21 mouse cellular contexts compared by ENCODE assay signal in genomic region chr11:101332537-101332936, GRCm38 (mm10). TPM values are rescaled to one million over a fixed set of nuclear protein-coding genes. Genes with fewer than 3 reads are reported as not detected.
A peak's percentile ranks its signal among the peaks of the same experiment; 100 is the strongest.
DNase-seq lines count a peak whose midpoint lies in the region; ATAC-seq and TF ChIP-seq lines count a peak whose summit lies in the region.
"Had no signal": no experiment of that assay in that cellular context is flagged by ENCODE, and none has a peak within 500 bp of the region (broad histone marks: within the 10 kb centered on the region; RNA-seq: fewer than 3 reads in every experiment).

No protein-coding gene starts in this region.

- no peak for TF ChIP-seq POLR2A in heart, adult 2 months (IDR thresholded peaks at IDR 0.05; ENCODE audit: insufficient read depth, low read depth, low read length)

- intact Hi-C loops in heart, adult 2 months (cut with DNase I): no loop called here

- TF ChIP-seq EP300 in heart, adult 2 months (IDR thresholded peaks at IDR 0.05; ENCODE audit: insufficient read depth, low read depth, low read length): no peak

- peak overlapping the region; percentile 72 for H3K27ac ChIP-seq in heart, adult 2 months
- H3K27ac ChIP-seq in heart, embryonic 12.5 days (ENCODE audit: poor library complexity, severe bottlenecking): no peak overlapping the region
- H3K27ac ChIP-seq in heart, embryonic 14.5 days (replicated peaks in 1 of 2; ENCODE audit: control insufficient read depth in 1 of 2, insufficient read depth in 1 of 2, low read depth in 2 of 2, low read length in 2 of 2): no peak overlapping the region
- H3K27ac ChIP-seq in intestine, postnatal 0 days (ENCODE audit: low read depth, low read length): no peak overlapping the region
- H3K27ac ChIP-seq: forebrain, embryonic 12.5 days; liver, embryonic 13.5 days; neural tube, embryonic 12.5 days had no signal

- no peaks in the 10 kb centered on the region for H3K36me3 ChIP-seq in heart, adult 2 months (ENCODE audit: control insufficient read depth, insufficient read depth, low read length)
- no peaks in the 10 kb centered on the region for H3K36me3 ChIP-seq in heart, embryonic 12.5 days
- H3K36me3 ChIP-seq in heart, embryonic 14.5 days (ENCODE audit: control insufficient read depth, insufficient read depth, low read length): no peaks in the 10 kb centered on the region
- H3K36me3 ChIP-seq in intestine, postnatal 0 days (ENCODE audit: control insufficient read depth, insufficient read depth): no peaks in the 10 kb centered on the region
- H3K36me3 ChIP-seq: forebrain, embryonic 12.5 days; neural tube, embryonic 12.5 days had no signal

- DNase-seq in heart, adult 2 months: peak; percentile 43
- DNase-seq in NIH3T3 (ENCODE audit: low read depth): peak; percentile 76
- no peak for DNase-seq in right cerebral cortex, postnatal 10 days (ENCODE audit: low spot score in 2 of 2)
- no peak for DNase-seq in urinary bladder, postnatal 10 days (ENCODE audit: low spot score)
- DNase-seq: adrenal gland, postnatal 25 days; cerebellum, adult 9-10 months; kidney, postnatal 36 days; layer of hippocampus, postnatal 36 days; liver, embryonic 13.5 days; lung, postnatal 10 days had no signal

- H3K4me1 ChIP-seq in heart, adult 2 months (ENCODE audit: control insufficient read depth, insufficient read depth, low read length): peaks cover 4% of the 10 kb centered on the region
- H3K4me1 ChIP-seq in heart, embryonic 12.5 days (replicated peaks): peaks cover 14% of the 10 kb centered on the region
- peaks cover 11 to 14% of the 10 kb centered on the region in 2 experiments for H3K4me1 ChIP-seq in heart, embryonic 14.5 days (ENCODE audit: control insufficient read depth in 2 of 2, insufficient read depth in 2 of 2, low read length in 2 of 2)
- no peaks in the 10 kb centered on the region for H3K4me1 ChIP-seq in intestine, postnatal 0 days (replicated peaks; ENCODE audit: control insufficient read depth, insufficient read depth, low read length)

- H3K4me2 ChIP-seq in heart, embryonic 12.5 days: no peak overlapping the region
- H3K4me2 ChIP-seq in heart, embryonic 14.5 days (ENCODE audit: low read length): 0 out of 2 replicates have a peak overlapping the region, but pooled peaks have one; percentile 17
- H3K4me2 ChIP-seq in intestine, postnatal 0 days (replicated peaks; ENCODE audit: low read depth): peak overlapping the region; percentile 44
- H3K4me2 ChIP-seq: forebrain, embryonic 12.5 days; liver, embryonic 13.5 days; neural tube, embryonic 12.5 days had no signal

- no peaks in the 10 kb centered on the region for H3K27me3 ChIP-seq in heart, adult 2 months (ENCODE audit: control insufficient read depth, insufficient read depth, low read length)
- no peaks in the 10 kb centered on the region for H3K27me3 ChIP-seq in heart, embryonic 12.5 days (replicated peaks)
- no peaks in the 10 kb centered on the region for H3K27me3 ChIP-seq in heart, embryonic 14.5 days (ENCODE audit: control insufficient read depth, insufficient read depth, low read length)
- no peaks in the 10 kb centered on the region for H3K27me3 ChIP-seq in intestine, postnatal 0 days (replicated peaks; ENCODE audit: control insufficient read depth, insufficient read depth, low read length)
- H3K27me3 ChIP-seq: forebrain, embryonic 12.5 days; liver, embryonic 13.5 days; neural tube, embryonic 12.5 days had no signal

- no peak for TF ChIP-seq CTCF in heart, adult 2 months (IDR thresholded peaks at IDR 0.05)
- TF ChIP-seq CTCF in intestine, postnatal 0 days (IDR thresholded peaks at IDR 0.05; ENCODE audit: low read depth): no peak

- peak overlapping the region; percentile 10; the same call in 1 of the 2 replicates for H3K4me3 ChIP-seq in heart, adult 2 months
- H3K4me3 ChIP-seq in heart, embryonic 12.5 days: no peak overlapping the region
- H3K4me3 ChIP-seq in heart, embryonic 14.5 days (ENCODE audit: control insufficient read depth in 1 of 2, insufficient read depth in 1 of 2, low read depth in 1 of 2, low read length in 2 of 2): no peak overlapping the region
- peak overlapping the region; percentile 9; the same call in 1 of the 2 replicates for H3K4me3 ChIP-seq in intestine, postnatal 0 days (ENCODE audit: low read depth, low read length)
- H3K4me3 ChIP-seq: forebrain, embryonic 12.5 days; limb, embryonic 10.5 days; liver, embryonic 13.5 days; megakaryocyte, embryonic 14.5 days; neural tube, embryonic 12.5 days had no signal

- no peak for ATAC-seq in heart, embryonic 12.5 days (ENCODE audit: insufficient number of reproducible peaks, low FRiP score)
- no peak for ATAC-seq in heart, embryonic 14.5 days (ENCODE audit: insufficient number of reproducible peaks, insufficient read depth, low FRiP score, low read depth)
- no peak for ATAC-seq in intestine, postnatal 0 days
- ATAC-seq: inflammation-experienced regulatory T-cells, adult 6 months had no signal

- no peak overlapping the region; the same call in 1 of the 2 replicates for H3K9ac ChIP-seq in heart, adult 2 months (ENCODE audit: low read depth, low read length)
- H3K9ac ChIP-seq in heart, embryonic 12.5 days: no peak overlapping the region
- no peak overlapping the region for H3K9ac ChIP-seq in heart, embryonic 14.5 days (ENCODE audit: low read length)
- H3K9ac ChIP-seq in intestine, postnatal 0 days (ENCODE audit: low read depth, low read length): no peak overlapping the region
- H3K9ac ChIP-seq: forebrain, embryonic 12.5 days; liver, embryonic 13.5 days; neural tube, embryonic 12.5 days had no signal

- WGBS in heart, adult 2 months: 32% methylated on average over 3 of the region's 3 CpGs
- WGBS in heart, embryonic 12.5 days: 69% methylated on average over 3 of the region's 3 CpGs
- WGBS in heart, embryonic 14.5 days: 62% methylated on average over 3 of the region's 3 CpGs
- WGBS in intestine, postnatal 0 days: 73% methylated on average over 3 of the region's 3 CpGs

- H3K79me2 ChIP-seq in heart, adult 2 months (replicated peaks; ENCODE audit: control insufficient read depth, insufficient read depth, low read length): no peaks in the 10 kb centered on the region

- no peaks in the 10 kb centered on the region for H3K9me3 ChIP-seq in heart, embryonic 12.5 days (replicated peaks)
- no peaks in the 10 kb centered on the region for H3K9me3 ChIP-seq in heart, embryonic 14.5 days (ENCODE audit: control insufficient read depth, low read length)
- H3K9me3 ChIP-seq in intestine, postnatal 0 days (ENCODE audit: control insufficient read depth): no peaks in the 10 kb centered on the region
- H3K9me3 ChIP-seq: forebrain, embryonic 12.5 days; limb, embryonic 10.5 days; liver, embryonic 13.5 days; megakaryocyte, embryonic 14.5 days; neural tube, embryonic 12.5 days had no signal

RNA-seq across cellular contexts. Expression of gene Aoc3, which starts 2.1 kb away (rescaled TPM):
- 10 to 100 TPM; 11.5 to 13.3 TPM for total RNA-seq in heart, adult 2 months (2021)
- polyA plus RNA-seq in heart, adult 2 months (2012; rRNA removed): 21.8 and 22.0 TPM in 2 replicates
- polyA plus RNA-seq in heart, embryonic 12.5 days (2016; fragmentation: Nextera tagmentation; extraction: Ambion mirVana): 0.06 and 0.17 TPM in 2 replicates
- 1.4 and 1.9 TPM in 2 replicates for polyA plus RNA-seq in heart, embryonic 14.5 days (2014; fragmentation: Nextera tagmentation; extraction: Ambion mirVana)
- polyA plus RNA-seq in intestine, postnatal 0 days (2015; fragmentation: Nextera tagmentation; extraction: Ambion mirVana): 3.7 and 4.4 TPM in 2 replicates
- polyA plus RNA-seq: forebrain, embryonic 12.5 days; hindbrain, embryonic 11.5 days; inflammation-experienced regulatory T-cells, adult 6 months; neural tube, embryonic 12.5 days had no signal

RNA-seq across cellular contexts. Expression of gene Aoc2, which starts 7.7 kb away (rescaled TPM):
- total RNA-seq in heart, adult 2 months (2021): 1 to 10 TPM; 1.6 to 2.2 TPM
- polyA plus RNA-seq in heart, adult 2 months (2012; rRNA removed): 1.9 and 2.3 TPM in 2 replicates
- polyA plus RNA-seq in heart, embryonic 12.5 days (2016; fragmentation: Nextera tagmentation; extraction: Ambion mirVana): 1.3 and 1.5 TPM in 2 replicates
- polyA plus RNA-seq in heart, embryonic 14.5 days (2014; fragmentation: Nextera tagmentation; extraction: Ambion mirVana): 0.55 and 0.84 TPM in 2 replicates
- polyA plus RNA-seq in intestine, postnatal 0 days (2015; fragmentation: Nextera tagmentation; extraction: Ambion mirVana): 0.34 and 0.41 TPM in 2 replicates

RNA-seq across cellular contexts. Expression of gene Psme3, which starts 16.5 kb away (rescaled TPM):
- total RNA-seq in heart, adult 2 months (2021): 100 to 1,000 TPM in 1 of 2 experiments, 10 to 100 TPM in 1; 81.9 to 112 TPM
- polyA plus RNA-seq in heart, adult 2 months (2012; rRNA removed): 55.5 and 69.1 TPM in 2 replicates
- 131 and 136 TPM in 2 replicates for polyA plus RNA-seq in heart, embryonic 12.5 days (2016; fragmentation: Nextera tagmentation; extraction: Ambion mirVana)
- polyA plus RNA-seq in heart, embryonic 14.5 days (2014; fragmentation: Nextera tagmentation; extraction: Ambion mirVana): 62.5 and 66.5 TPM in 2 replicates
- polyA plus RNA-seq in intestine, postnatal 0 days (2015; fragmentation: Nextera tagmentation; extraction: Ambion mirVana): 59.5 and 60.2 TPM in 2 replicates

RNA-seq across cellular contexts. Expression of gene Becn1, which starts 30.5 kb away (rescaled TPM):
- total RNA-seq in heart, adult 2 months (2021): 10 to 100 TPM; 86.3 to 86.5 TPM
- polyA plus RNA-seq in heart, adult 2 months (2012; rRNA removed): 36.1 and 43.7 TPM in 2 replicates
- 141 TPM in 2 replicates for polyA plus RNA-seq in heart, embryonic 12.5 days (2016; fragmentation: Nextera tagmentation; extraction: Ambion mirVana)
- polyA plus RNA-seq in heart, embryonic 14.5 days (2014; fragmentation: Nextera tagmentation; extraction: Ambion mirVana): 134 and 149 TPM in 2 replicates
- 117 and 124 TPM in 2 replicates for polyA plus RNA-seq in intestine, postnatal 0 days (2015; fragmentation: Nextera tagmentation; extraction: Ambion mirVana)

RNA-seq across cellular contexts. Expression of gene G6pc, which starts 34.8 kb away (rescaled TPM):
- total RNA-seq in heart, adult 2 months (2021): not detected
- polyA plus RNA-seq in heart, adult 2 months (2012; rRNA removed): 0.15 TPM in 1 of 2 replicates, not detected in the other
- not detected in 2 replicates for polyA plus RNA-seq in heart, embryonic 12.5 days (2016; fragmentation: Nextera tagmentation; extraction: Ambion mirVana)
- not detected in 2 replicates for polyA plus RNA-seq in heart, embryonic 14.5 days (2014; fragmentation: Nextera tagmentation; extraction: Ambion mirVana)
- 54.3 and 63.3 TPM in 2 replicates for polyA plus RNA-seq in intestine, postnatal 0 days (2015; fragmentation: Nextera tagmentation; extraction: Ambion mirVana)
- total RNA-seq: ES-E14; layer of hippocampus, postnatal 36 days; midbrain, postnatal 0 days had no signal
- polyA plus RNA-seq: forebrain, embryonic 12.5 days; hindbrain, embryonic 11.5 days; inflammation-experienced regulatory T-cells, adult 6 months; limb, embryonic 10.5 days; liver, embryonic 13.5 days; midbrain, postnatal 0 days; neural tube, embryonic 12.5 days had no signal

Comparison
In these comparisons a context has a peak if more than half of its experiments do, and no peak if none do; other contexts are left out.
1. H3K4me3 ChIP-seq: peak in heart, adult 2 months (single experiment) and intestine, postnatal 0 days (single experiment); none in heart, embryonic 12.5 days (single experiment) and heart, embryonic 14.5 days (0 of 2).
2. DNase-seq: peak in heart, adult 2 months (2 of 2) and NIH3T3 (single experiment); none in right cerebral cortex, postnatal 10 days (0 of 2) and urinary bladder, postnatal 10 days (single experiment).